Mouse (Mus musculus): ENCODE measurements around the gene Ccdc162. TPM values are rescaled to one million over a fixed set of nuclear protein-coding genes. Genes with fewer than 3 reads are reported as not detected.

Ccdc162 gene
- total RNA-seq (2021) = 1 to 10 TPM; 1.3 TPM
- long read RNA-seq, experiment 1, partial matches to known transcripts = 1 of 2 reads
- long read RNA-seq, experiment 1, other reads (novel, unspliced or antisense) = 1 of 2 reads
- long read RNA-seq, experiment 2, partial matches to known transcripts = 2 of 2 reads
- long read RNA-seq, experiment 2, other reads (novel, unspliced or antisense) = 0 of 2 reads

- no peak for DNase-seq
Measured at GRCm38 (mm10) chr10:41716029-41716897, at the start of gene Ccdc162. Gene Ccdc162, minus strand, starts transcription at chr10:41716634.

- DNase-seq = no peak
Measured at GRCm38 (mm10) chr10:41765586-41765985, 49.2 kb upstream of the Ccdc162 start.

DNA sequence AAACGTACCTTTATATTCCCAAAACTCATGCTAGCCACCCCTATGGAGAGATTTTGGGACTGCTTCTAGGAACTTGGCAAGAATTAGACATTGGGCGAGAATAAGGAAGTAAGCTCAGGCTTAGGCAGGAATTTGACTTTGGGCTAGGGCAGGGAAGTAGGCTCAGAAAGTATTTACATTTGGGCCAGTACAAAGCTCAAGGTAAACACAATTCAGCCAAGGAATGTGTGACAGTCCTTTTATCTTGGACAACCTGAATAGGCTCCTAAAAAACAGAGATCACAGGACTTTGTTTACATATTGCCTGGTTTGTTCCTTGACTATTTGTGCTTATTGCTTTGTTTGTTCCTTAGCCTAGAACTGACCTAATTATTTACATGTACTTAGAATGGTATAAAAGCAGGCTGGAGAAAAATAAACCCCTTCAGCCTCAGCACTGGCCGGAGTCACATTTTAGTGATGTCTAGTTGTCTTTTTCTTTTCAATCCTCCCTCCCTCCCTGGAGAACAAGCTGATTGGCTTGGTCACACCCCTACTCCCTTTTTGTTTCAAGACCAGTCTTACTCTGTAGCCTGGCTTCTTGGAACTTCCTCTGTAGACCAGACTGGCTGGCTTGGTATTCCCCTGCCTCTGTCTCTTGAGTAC lies 47.4 kb upstream of the Ccdc162 start:
- DNase-seq = no peak

DNA sequence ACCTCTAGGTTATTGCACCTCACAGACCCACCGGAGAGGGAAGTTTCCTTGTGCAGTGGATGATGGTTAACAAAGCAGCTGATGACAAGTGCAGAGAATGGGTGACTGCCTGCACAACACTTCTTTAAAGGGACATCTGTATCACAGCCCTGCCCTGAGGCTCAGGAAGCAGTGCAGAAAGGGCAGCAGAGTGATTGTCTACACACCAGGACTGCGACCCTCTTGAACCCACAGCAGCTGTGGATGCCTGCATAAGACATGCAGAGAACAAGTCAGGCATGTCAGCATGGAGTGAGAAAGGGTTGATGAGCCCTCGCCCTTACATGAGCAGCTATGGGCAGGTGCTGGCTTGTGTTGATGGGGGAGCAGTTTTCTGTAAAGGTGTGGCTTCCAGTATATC lies 44.4 kb upstream of the Ccdc162 start:
- DNase-seq = no peak

DNA sequence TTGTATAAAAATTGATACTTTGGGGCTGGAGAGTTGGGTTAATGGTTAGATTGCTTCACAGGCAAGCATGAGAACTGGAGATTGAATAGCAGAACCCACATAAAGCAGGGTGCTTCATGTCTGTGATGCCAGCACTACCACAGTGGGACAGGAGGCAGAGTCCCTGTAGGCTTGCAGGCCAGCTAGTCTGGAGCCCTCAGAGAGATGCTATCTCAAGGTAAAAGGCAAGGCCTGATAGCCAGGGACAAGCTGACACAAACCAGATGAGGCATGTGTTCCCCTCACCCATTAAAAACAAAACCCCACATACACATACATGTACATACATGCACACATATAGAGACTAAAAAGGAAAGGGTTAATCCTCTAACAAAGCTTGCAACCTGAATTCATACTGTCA lies 41.6 kb upstream of the Ccdc162 start:
- no peak for DNase-seq

- no peak for DNase-seq
Measured at GRCm38 (mm10) chr10:41757226-41757625, 40.8 kb upstream of the Ccdc162 start.

GRCm38 (mm10) chr10:41751867-41752480 lies 35.5 kb upstream of the Ccdc162 start:
- no peak for DNase-seq

DNA sequence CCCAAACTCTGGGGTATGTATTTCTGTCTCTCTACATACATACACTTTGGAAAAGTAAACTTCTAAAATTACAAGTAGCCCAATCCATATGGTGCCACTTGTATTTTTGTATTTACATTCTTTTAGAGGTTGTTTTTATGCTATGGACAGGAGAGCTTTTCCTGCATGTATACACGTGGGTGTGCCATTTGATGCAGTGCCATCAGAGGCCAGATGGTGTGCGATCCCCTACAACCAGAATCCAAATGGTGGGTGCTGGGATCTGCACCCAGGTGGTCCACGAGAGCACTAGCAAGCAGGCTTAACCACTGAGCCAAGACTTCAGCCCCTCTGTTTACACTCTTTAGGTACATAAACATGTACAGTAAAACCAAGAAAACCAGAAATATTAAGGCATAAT lies 32.9 kb upstream of the Ccdc162 start:
- no peak for DNase-seq

GRCm38 (mm10) chr10:41746554-41746953 lies 30.1 kb upstream of the Ccdc162 start:
- DNase-seq = no peak

GRCm38 (mm10) chr10:41744006-41744405 lies 27.6 kb upstream of the Ccdc162 start:
- DNase-seq = no peak

DNA sequence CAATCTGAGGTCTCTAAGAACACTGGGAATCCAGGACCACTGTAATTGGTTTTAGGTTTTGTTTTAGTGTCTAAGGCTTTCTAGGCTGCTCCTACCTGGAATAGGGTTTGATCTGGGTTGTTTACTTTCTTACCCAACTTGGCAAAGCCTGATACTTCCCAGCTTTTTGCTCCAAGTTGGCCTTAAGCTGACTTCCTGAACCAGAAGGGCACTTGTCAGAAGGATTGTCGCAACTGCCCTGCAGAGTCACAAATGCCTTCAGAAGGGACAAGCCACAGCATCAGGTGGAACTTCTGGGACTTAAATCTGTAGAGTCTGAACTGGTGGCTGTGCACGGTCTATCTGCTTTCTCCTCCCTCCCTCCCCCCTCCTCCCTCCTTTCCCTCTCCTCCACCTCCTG lies 23.8 kb upstream of the Ccdc162 start:
- no peak for DNase-seq

DNA sequence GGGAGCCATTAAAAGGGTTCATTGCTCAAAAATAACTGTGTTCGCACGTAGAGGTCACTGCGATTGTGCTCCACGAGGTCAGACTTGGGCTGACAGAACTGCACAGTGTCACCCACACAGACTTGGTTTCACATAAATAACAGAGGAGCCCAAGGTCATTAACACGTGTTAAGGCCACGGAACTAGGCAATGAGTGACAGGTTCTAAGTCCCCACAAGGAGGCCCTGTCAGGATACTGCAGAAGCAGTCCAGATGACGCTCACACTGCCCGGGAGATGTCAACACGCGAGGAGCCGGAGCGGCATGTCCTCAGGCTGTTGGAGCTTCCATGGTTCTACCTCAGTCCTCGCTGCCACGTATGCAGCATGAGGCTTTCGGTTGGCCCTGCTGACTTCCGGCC lies 20.8 kb upstream of the Ccdc162 start:
- DNase-seq = no peak

DNA sequence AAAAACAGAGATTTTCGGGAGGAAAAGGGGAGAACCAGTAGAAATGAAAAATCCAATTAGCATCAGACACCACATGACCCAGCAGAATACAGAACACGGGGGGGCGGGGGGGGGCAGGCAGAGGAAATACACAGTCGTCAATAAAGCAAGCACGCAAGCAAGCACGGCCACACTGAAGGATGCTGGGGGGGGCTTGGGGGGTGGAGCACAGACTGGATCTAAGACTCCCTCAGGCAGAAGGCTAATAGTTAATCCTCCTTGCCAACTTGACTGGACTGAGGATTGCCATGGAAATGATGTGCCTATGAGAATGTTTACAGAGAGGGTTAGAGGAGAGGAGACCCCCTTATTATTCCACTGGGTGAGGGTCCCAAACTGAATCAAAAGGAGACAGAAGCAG lies 19.0 kb upstream of the Ccdc162 start:
- no peak for DNase-seq

GRCm38 (mm10) chr10:41733214-41733613 lies 16.8 kb upstream of the Ccdc162 start:
- no peak for DNase-seq

- no peak for DNase-seq
Measured at GRCm38 (mm10) chr10:41731932-41732331, 15.5 kb upstream of the Ccdc162 start.

DNA sequence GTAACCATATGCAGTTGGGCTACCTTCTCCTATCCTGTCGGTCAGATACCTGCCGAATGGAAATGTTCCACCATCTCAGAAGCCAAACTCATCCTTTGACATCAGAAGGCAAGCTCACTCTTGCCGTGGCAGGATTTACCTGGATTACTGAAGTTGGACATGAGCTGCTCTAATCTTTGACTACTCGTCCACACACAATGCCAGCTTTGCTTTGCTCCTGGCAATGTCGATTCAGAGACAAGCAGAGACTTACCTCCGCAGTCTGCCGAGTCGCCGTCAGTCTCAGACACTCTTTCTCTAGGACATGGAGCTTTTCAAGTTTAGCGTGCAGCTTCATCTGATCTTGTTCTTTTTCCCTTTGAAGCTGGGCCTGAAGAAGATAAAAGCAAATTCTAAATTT lies 14.3 kb upstream of the Ccdc162 start:
- DNase-seq = no peak

DNA sequence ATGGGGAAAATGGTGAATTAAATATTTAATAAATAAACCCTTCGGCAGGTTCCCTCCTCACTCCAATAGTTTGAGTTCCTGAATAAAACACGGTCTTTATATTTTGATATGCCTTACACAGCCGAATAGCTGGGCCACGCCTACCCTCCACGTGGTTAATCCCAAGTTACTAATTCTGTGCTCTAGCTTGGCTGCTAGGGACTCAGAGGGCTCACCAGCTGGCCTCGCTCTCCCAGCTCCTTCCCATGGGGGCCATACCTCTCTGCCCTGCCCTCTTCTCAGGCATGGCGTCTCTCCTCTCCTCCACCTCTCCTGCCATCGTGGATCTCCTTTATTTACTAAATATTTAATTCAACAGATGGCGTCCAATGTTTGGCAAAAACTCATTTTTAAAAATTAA lies 9.8 kb upstream of the Ccdc162 start:
- no peak for DNase-seq

GRCm38 (mm10) chr10:41719587-41719986 lies 3.2 kb upstream of the Ccdc162 start:
- no peak for DNase-seq

DNA sequence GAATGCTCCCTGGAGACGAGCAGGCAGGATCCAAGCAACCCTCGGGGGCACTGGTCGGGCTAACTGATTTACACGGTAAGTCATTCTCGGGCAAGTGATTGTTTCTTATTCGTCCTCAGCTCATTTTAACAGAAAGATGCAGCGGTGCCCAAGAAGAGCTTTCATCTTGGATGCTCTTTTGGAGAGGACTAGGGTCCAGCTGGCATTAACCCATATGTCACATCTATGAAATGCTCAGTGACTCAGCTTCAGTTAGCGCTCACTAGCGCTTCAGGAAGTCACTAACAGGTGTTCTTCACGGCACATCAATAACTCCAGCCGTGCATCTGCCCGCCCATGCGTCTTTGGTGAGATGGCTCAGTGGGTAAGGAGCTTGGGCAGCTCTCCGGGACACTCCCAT lies 877 bp downstream of the Ccdc162 start:
- DNase-seq = no peak

DNA sequence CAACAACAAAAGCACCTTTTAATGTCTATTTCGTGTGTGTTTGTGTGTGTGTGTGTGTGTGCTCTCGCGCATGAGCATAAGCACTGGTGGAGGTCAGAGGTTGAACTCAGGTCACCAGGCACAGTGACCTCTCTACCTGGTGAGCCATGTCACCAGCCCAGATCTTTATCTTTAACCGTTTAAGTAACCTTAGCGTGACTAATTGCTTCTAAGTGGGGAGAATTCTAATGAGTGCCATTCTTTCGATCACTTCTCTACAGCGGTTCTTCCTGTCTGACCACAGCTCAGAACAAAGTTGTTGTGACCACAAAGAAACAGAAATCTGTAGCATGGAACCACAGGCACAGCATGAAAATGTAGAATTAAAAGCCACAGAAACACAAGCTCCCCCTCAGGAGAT lies 5.0 kb downstream of the Ccdc162 start:
- DNase-seq = no peak

DNA sequence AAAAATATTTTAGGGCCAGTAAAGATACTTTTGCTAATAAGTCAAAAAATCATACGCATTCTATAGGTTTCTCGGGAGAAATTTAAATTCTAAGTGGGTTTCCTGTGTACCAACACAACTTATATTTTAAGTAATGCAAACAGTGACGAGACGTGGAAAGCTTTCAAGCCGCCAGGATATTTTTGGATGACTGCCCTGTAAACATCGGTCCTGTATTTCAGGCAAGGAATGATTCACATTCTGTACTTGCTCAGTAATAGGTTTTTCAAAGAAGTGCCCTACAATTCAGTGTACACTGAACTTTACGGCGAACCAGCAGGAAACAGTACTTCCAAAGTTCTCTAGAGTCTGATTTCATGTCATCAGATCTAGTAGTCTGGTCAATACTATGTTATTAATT lies 5.7 kb downstream of the Ccdc162 start:
- no peak for DNase-seq

DNA sequence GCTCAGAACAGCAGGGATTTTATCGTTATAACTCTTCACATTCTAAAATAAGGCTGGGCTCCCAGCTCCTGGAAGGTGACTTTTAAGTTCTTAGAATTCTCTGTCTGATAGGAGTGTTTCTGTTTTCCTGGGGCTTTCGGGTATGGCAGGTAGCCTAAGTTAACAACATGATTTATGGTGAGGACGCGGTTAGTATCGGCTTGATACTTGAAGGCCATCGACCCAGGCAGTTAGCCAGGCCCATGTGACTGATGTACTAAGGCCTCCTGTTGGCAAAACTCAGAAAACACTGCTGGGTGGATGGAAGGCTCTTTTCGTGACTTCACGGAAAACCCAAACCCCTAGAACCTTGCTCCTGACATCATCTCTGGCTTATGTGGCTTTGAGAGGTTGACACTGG lies 7.1 kb downstream of the Ccdc162 start:
- DNase-seq = no peak

DNA sequence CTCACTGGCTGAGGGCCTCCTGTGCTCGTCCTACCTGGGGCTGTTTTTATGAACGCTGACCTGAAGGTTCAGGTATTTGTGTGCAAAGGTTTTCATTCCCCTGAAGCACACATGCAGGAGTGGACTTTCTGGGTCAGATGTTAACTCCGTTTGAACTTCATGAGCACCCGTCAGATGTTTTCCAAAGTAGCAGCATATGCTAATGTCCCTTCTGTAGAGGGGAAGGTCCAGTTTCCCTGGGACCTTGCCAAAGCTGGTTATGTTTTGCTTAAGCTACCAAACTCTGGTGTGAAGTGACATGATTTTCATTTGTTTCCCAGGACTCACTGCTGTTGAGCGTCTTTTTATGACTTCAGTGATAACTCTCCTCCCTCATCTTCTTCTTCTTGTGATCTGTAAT lies 16.8 kb downstream of the Ccdc162 start:
- no peak for DNase-seq
